Mouse (Mus musculus) hindbrain, embryonic 11.5 days (tissue): ENCODE data around the gene Cyp27b1. TPM values are rescaled to one million over a fixed set of nuclear protein-coding genes. Genes with fewer than 3 reads are reported as not detected.
"Not testable (repeated sequence)": the region's sequence is repeated elsewhere in the genome, so short reads cannot be mapped to it uniquely, and the experiment has no call there.

ENCODE experiments used
- ATAC-seq: fragments of 200-750 bp; cut with Nextera tagmentation; 2 replicates; pipeline ENCODE4 v1.8.0; 2017; ENCODE audit warnings: mild to moderate bottlenecking, moderate TSS enrichment, moderate library complexity; ENCODE audit not compliant: low FRiP score
- DNase-seq: peaks from one replicate; pipeline ENCODE4 v3.0.0-alpha.2; 2015; ENCODE audit warnings: low spot score
- H3K27ac ChIP-seq: fragments of 300-500 bp; sonication (generic); 2 replicates; pipeline ENCODE4 v1.5.1; 2014; ENCODE audit warnings: mild to moderate bottlenecking, low read depth, low read length
- H3K27me3 ChIP-seq: fragments of 300-500 bp; sonication (generic); 2 replicates; pipeline ENCODE4 v1.6.1; 2014; ENCODE audit warnings: mild to moderate bottlenecking, low read length, moderate library complexity, mixed read lengths; ENCODE audit not compliant: control insufficient read depth, insufficient read depth
- H3K36me3 ChIP-seq: fragments of 300-500 bp; sonication (generic); 2 replicates; pipeline ENCODE4 v1.6.1; 2014; ENCODE audit warnings: mild to moderate bottlenecking, low read length, moderate library complexity, mixed read lengths; ENCODE audit not compliant: control insufficient read depth, insufficient read depth
- H3K4me1 ChIP-seq: fragments of 300-500 bp; sonication (generic); replicated peaks from 2 replicates; pipeline ENCODE4 v1.6.1; 2014; ENCODE audit warnings: low read length, mixed read lengths; ENCODE audit not compliant: control insufficient read depth, insufficient read depth
- H3K4me2 ChIP-seq: fragments of 300-500 bp; sonication (generic); replicated peaks from 2 replicates; pipeline ENCODE4 v1.6.1; 2014; ENCODE audit warnings: mild to moderate bottlenecking, low read depth, low read length
- H3K4me3 ChIP-seq: fragments of 300-500 bp; sonication (generic); 2 replicates; pipeline ENCODE4 v1.5.1; 2014; ENCODE audit warnings: low read depth, low read length
- H3K9ac ChIP-seq: fragments of 300-500 bp; sonication (generic); 2 replicates; pipeline ENCODE4 v1.6.1; 2014; ENCODE audit warnings: low read depth, low read length
- H3K9me3 ChIP-seq: fragments of 300-500 bp; sonication (generic); 2 replicates; pipeline ENCODE4 v1.6.1; 2016; ENCODE audit warnings: low read length; ENCODE audit not compliant: control insufficient read depth
- WGBS: fragments of 180-500 bp; shearing (Covaris S2); extraction: QIAGEN DNeasy Blood & Tissue Kit; methylation state at CpG from one replicate; pipeline ENCODE4 v1.1.7; 2014; 5-methylcytosine and 5-hydroxymethylcytosine counted together
- polyA plus RNA-seq: library from polyadenylated mRNA; unstranded; fragments of >200 nt; fragmentation: Nextera tagmentation; extraction: Ambion mirVana; gene quantifications from 2 replicates; pipeline ENCODE4 v1.2.1, GENCODE M21; 2014

Cyp27b1 gene
- polyA plus RNA-seq, 1 experiment from 2014 or later: 0.20 TPM

- H3K4me3 ChIP-seq: peak overlapping the region; percentile 53
- H3K27ac ChIP-seq: no peak overlapping the region
- no peaks in the 10 kb centered on the region for H3K9me3 ChIP-seq
- H3K4me1 ChIP-seq: no peaks in the 10 kb centered on the region; the same call in 1 of the 2 replicates
- peak overlapping the region; percentile 86 for H3K4me2 ChIP-seq
- 82% methylated on average over 9 of the region's 9 CpGs for WGBS
- peak overlapping the region; percentile 74; the same call in 1 of the 2 replicates for H3K9ac ChIP-seq
- DNase-seq (no peak), ATAC-seq (no peak)
- H3K36me3 ChIP-seq: peaks cover 10% of the 10 kb centered on the region
- no peaks in the 10 kb centered on the region for H3K27me3 ChIP-seq
These were observed 23.2 kb downstream of the Cyp27b1 start for GRCm38 (mm10) chr10:127071203-127071602.

GRCm38 (mm10) chr10:127072270-127072669 is 24.2 kb downstream of the Cyp27b1 start:
- H3K4me3 ChIP-seq, H3K27me3 ChIP-seq, DNase-seq, H3K9me3 ChIP-seq, H3K36me3 ChIP-seq, ATAC-seq, H3K9ac ChIP-seq, H3K4me2 ChIP-seq, H3K27ac ChIP-seq, H3K4me1 ChIP-seq: not testable (repeated sequence)
- WGBS: 83% methylated on average over 4 of the region's 4 CpGs

GRCm38 (mm10) chr10:127072969-127073368 is 24.9 kb downstream of the Cyp27b1 start:
- H3K27ac ChIP-seq, H3K4me1 ChIP-seq, H3K4me3 ChIP-seq, DNase-seq, H3K36me3 ChIP-seq, H3K9me3 ChIP-seq, ATAC-seq, H3K9ac ChIP-seq, H3K4me2 ChIP-seq, H3K27me3 ChIP-seq: not testable (repeated sequence)
- WGBS: 75% methylated on average over 2 of the region's 2 CpGs

- ATAC-seq (no peak), DNase-seq (no peak)
- Histone ChIP-seq H3K4me1 (peaks cover 3% of the 10 kb centered on the region; the same call in 1 of the 2 replicates), H3K4me3 (no peak overlapping the region), H3K27ac (no peak overlapping the region), H3K4me2 (no peak overlapping the region), H3K9ac (no peak overlapping the region), H3K27me3 (peaks cover 9% of the 10 kb centered on the region), H3K36me3 (no peaks in the 10 kb centered on the region), H3K9me3 (no peaks in the 10 kb centered on the region)
- WGBS: 95% methylated on average over 1 of the region's 1 CpGs
These were observed 25.9 kb downstream of the Cyp27b1 start for GRCm38 (mm10) chr10:127073981-127074380.

GRCm38 (mm10) chr10:127075080-127075479 is 27.0 kb downstream of the Cyp27b1 start, which contains the start of gene Agap2:
Gene Agap2, plus strand, starts transcription at chr10:127075284.
- no peak within 1 kb of the TSS for H3K27ac ChIP-seq
- no peak within 1 kb of the TSS for H3K4me3 ChIP-seq
- peaks cover 20% of the 10 kb centered on the region for H3K27me3 ChIP-seq
- H3K4me1 ChIP-seq: peaks cover 10% of the 10 kb centered on the region; the same call in 1 of the 2 replicates
- WGBS: 69% methylated on average over 9 of the region's 9 CpGs
- no peak within 1 kb of the TSS for H3K4me2 ChIP-seq
- ATAC-seq (no peak), DNase-seq (no peak)
- no peaks in the 10 kb centered on the region for H3K9me3 ChIP-seq
- no peaks in the 10 kb centered on the region for H3K36me3 ChIP-seq
- no peak within 1 kb of the TSS for H3K9ac ChIP-seq

GRCm38 (mm10) chr10:127075651-127076050 is 27.6 kb downstream of the Cyp27b1 start:
- H3K27me3 ChIP-seq: peaks cover 26% of the 10 kb centered on the region

GRCm38 (mm10) chr10:127076082-127076481 is 28.0 kb downstream of the Cyp27b1 start:
- WGBS: 61% methylated on average over 4 of the region's 4 CpGs
- peaks cover 30% of the 10 kb centered on the region for H3K27me3 ChIP-seq

More at GRCm38 (mm10) chr10:127075651-127076050, 27.6 kb downstream of the Cyp27b1 start:
- H3K36me3 ChIP-seq: no peaks in the 10 kb centered on the region
- H3K4me2 ChIP-seq: no peak overlapping the region
- ATAC-seq (no peak), DNase-seq (no peak)
- no peak overlapping the region for H3K4me3 ChIP-seq
- no peak overlapping the region for H3K27ac ChIP-seq
- peaks cover 15% of the 10 kb centered on the region for H3K4me1 ChIP-seq
- no peaks in the 10 kb centered on the region for H3K9me3 ChIP-seq
- 80% methylated on average over 8 of the region's 8 CpGs for WGBS
- no peak overlapping the region for H3K9ac ChIP-seq

GRCm38 (mm10) chr10:127077515-127077914 is 29.5 kb downstream of the Cyp27b1 start:
- Histone ChIP-seq H3K9me3 (no peaks in the 10 kb centered on the region), H3K4me1 (peaks cover 21% of the 10 kb centered on the region), H3K27ac (no peak overlapping the region), H3K27me3 (peaks cover 42% of the 10 kb centered on the region), H3K36me3 (no peaks in the 10 kb centered on the region), H3K4me2 (no peak overlapping the region; the same call in 1 of the 2 replicates), H3K9ac (no peak overlapping the region), H3K4me3 (no peak overlapping the region; the same call in 1 of the 2 replicates)
- WGBS: 4% methylated on average over 10 of the region's 10 CpGs
- DNase-seq (no peak), ATAC-seq (no peak)

More at GRCm38 (mm10) chr10:127076082-127076481, 28.0 kb downstream of the Cyp27b1 start:
- Histone ChIP-seq H3K4me2 (no peak overlapping the region), H3K36me3 (no peaks in the 10 kb centered on the region), H3K9ac (no peak overlapping the region), H3K4me1 (peaks cover 17% of the 10 kb centered on the region), H3K27ac (no peak overlapping the region), H3K4me3 (no peak overlapping the region), H3K9me3 (no peaks in the 10 kb centered on the region)
- DNase-seq (no peak), ATAC-seq (no peak)

GRCm38 (mm10) chr10:127078001-127078676 is 30.1 kb downstream of the Cyp27b1 start:
- 8% methylated on average over 11 of the region's 12 CpGs for WGBS
- no peak overlapping the region for H3K9ac ChIP-seq
- no peak overlapping the region for H3K27ac ChIP-seq

More at GRCm38 (mm10) chr10:127078001-127078676, 30.1 kb downstream of the Cyp27b1 start:
- peak; percentile 48 for ATAC-seq
- no peak for DNase-seq
- Histone ChIP-seq H3K4me3 (peak overlapping the region; percentile 70), H3K27me3 (peaks cover 42% of the 10 kb centered on the region), H3K4me2 (peak overlapping the region; percentile 100), H3K36me3 (no peaks in the 10 kb centered on the region), H3K4me1 (peaks cover 21% of the 10 kb centered on the region), H3K9me3 (no peaks in the 10 kb centered on the region)
